Mouse (Mus musculus): ENCODE measurements around the gene BC030867.

Gene BC030867

DNA sequence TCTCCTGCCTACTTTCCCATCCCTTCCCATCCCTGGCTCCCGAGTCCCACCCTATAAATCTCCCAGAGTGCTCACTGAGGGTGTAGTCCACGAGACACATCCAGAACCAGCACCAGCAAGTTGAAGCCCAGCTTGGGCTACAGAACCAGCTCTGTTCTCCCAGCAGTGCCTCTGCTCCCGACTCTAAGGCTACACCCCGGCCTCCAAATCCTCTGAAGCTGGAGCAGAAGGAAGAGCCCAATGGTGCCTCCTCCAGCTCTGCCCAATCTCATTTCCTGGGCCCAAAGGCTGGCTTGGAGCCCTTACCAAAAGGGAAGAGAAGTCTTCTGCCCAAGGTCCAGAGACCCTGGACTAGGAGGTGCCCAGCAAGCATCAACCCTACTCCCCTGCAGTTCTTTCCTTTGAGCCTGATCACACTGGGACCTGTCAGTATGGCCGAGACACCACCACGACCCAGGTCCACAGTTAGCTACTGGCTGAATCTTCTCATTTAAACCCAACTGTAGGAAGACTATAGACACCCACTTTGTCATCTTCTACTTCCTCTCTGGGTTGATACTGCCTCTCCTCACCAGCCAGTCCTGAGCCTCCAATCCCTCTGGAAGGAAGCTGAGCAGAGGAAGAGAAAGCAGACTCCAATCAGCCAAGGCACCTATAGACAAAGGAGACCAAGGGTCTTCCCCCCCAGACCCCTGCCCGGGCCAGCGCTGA, 27.3 kb upstream of the BC030867 start:
- DNase-seq (ENCODE audit: low spot score): no peak

DNA sequence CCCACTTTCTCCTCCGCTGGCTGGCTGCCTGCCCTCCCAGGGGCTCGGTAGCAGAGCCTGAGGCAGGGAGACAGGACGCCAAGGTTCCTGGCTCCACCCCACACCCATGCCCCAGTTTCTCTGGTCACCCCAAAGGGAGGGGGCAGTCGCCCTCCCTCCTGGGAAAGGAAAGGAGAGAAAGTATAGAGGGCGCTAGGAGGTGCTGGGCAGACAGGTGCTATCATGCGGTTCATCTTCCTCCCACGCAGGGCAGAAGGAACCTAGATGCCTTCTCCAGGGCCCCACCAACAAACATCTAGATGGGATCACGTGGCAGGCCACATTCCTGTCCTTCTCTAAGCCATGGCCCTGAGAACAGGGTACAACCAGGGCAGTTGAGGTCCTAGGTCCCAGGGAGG, 26.7 kb upstream of the BC030867 start:
- no peak for DNase-seq (ENCODE audit: low spot score)

DNA sequence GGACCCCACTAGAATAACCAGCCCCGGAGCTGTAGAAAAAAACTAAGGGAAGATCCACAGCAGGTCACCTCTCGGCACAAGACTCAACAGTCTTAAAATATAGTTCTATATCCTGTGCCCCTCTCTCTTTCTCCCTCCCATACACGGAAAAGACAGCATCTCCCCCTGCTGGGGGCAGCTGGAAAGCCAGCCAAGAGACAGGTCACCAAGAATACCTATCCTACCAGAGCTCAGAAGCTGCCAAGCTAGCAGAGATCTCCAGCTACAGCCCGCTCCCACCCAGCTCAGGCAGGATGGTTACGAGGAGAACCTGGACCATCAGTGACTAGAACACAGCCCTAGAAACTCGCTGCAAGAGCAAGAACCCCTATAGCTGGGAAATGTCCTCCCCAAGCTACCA, 25.5 kb upstream of the BC030867 start:
- no peak for DNase-seq (ENCODE audit: low spot score)

DNA sequence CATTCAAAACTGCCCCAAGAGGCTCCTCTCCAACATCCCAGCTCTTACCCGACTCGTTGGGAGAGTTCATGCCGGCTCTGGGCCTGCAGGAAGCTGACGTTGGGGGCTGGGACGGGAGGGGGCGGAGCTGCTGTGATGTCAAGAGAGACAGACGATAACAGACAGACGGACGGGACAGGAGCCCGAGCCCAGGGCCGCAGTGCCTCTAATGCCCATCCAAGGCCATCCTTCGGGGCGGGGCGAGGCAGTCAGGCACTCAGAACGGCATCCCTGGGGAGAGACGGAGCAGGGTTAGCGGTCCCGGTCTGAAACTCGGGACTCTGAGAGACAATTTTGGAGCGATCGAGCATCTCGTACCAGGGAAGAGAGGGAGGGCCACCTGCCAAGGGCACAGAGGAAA, 24.0 kb upstream of the BC030867 start:
- peak; percentile 65 for DNase-seq (ENCODE audit: low spot score)

DNA sequence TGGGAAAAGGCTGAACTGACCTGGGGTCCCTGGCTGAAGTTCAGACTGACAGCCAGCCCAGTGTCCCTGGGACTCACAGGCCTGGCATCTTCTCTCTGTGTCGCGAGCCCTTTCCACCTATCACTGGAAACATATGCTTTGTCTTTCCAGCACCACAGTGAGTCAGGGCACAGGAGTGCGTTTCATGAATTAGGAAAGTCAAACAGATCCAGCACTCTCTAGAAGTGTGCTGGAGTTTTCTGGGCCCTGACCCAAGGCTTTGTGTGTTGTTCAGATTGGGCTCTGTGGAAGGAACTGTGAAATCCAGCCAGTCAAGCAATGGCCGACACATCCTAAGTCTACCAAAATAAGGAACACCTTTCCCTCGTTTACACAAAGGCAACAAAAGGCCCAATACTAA, 23.5 kb upstream of the BC030867 start:
- no peak for DNase-seq (ENCODE audit: low spot score)

DNA sequence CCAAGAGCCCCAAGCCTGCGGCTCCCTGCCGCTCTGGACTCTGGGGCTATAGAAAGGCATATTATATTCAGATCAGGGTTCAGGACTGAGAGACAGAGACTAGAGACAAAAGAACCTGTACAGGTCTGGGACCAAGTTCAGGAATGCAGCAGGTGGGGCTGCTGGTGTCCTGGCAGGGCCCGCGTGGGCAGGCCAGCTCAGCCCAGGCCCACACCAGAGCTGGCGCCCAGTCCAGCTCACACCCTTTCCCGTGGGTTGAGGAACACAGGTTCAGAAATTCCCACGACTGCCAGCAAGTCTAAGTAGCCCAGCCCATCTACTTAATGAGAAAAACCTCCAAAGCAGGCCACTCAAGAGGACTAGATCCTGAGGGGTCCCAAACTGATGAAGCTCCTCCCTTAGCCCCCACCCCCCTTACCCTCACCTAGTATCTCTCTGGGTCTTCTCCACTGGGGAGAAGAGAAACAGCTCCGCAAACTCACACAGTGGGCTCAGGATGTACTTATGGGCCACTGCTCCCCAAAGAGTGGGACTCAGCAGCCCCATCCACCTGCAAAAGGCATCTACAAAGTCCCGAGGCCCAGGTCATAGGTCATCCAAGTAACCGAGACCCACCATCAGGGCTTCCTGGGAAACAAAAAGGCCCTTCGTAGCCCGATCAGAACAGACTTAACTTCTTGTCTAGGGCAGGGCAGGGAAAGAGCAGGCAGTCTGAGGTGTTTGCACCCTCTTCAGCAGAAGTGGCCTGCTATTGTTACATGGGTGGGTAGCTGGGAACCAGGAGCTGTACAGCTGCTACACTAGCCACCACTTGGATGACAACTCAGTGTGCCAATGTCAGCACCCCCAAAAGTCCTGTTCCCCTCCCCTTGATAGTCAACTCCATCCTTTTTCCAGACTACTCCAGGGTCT, 22.4 kb upstream of the BC030867 start:
- no peak for DNase-seq (ENCODE audit: low spot score)

DNA sequence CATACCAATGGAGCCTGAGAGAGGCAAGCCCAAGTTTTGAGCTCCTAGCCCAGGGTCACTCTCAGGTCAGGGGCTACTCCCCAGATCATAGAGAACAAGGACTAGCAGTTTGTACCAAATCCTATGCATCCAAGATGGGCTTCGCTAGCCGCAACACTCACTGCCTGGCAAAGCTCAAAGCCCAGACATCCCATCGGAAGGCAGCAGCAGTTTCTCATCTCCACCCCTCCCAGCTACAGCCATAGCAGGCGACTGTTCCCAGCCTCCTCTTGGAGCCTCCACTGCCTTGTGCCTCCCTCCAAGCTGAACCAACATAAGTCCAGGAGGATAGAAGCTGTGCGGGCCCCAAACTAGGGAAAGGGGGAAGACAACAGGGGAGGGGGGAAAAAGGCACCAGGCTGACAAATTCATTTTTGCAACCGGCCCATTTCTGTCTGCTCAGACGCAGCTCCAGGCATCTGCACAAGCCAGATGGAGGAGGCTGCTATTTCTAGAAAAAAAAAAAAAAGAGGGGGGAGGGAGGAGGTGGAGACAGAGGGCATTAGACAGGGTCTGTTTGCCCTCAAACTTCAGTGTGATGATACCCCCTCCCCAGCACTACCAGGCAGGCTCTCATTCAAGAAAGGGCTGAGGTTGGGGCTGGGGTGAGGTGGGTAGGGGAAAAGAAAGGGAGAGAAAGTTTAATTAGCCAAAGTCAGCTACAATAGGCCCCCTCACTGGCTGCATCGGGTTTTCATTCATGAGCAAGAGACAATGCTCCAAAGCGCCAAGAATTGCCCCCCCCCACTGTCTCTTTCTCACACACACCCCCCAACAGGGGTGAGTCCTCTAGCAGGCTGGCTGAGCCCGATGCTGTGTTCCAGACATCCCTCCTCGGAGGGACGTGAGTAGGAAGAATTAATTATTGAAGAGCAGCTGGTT, 21.2 kb upstream of the BC030867 start:
- DNase-seq (ENCODE audit: low spot score): no peak

DNA sequence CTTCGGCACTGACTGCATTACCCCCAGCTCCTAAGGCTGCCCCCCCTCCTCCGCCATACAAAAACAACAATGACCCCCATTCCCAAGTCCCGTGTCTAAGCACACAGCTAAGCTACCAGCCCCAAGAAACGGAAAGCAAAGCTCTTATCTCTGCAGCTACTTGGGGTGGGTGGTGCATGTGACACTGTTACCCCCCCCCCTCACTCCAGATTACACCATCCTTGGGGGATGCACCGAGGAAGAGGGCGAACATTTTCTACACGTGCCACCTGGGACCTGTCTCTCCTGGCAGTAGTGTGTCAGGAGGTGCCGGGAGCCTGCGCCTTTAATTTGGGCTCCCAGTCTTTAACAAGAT, 20.5 kb upstream of the BC030867 start:
- DNase-seq (ENCODE audit: low spot score): no peak

DNA sequence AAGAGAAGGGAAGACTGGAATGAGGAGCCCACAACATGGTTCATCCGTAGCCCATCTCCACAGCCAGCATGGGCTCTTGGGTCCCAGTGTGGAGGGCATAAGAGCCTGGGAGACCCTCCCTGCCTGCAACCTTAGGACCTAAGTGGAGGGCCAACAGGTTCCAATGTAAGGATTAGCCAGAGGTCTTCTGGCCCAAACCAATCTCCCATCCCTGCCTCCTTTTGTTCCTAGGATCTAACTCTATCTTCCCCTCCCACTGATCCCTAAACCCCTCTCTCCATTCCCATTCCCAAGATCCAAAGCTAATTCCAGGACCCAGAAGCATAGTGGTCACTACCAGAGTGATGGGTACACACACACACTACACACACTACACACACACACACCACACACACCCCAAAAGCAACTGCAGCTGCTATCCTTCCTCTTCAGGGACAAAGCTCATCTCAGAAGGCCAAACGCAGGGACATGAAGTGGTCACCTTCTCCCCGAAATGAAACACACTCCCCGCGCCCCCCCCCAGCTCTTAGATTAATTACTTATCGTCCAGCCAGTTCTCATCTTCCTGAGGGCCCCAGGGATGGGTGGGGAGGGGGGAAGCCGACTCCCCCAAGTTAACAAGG, 19.9 kb upstream of the BC030867 start:
- no peak for DNase-seq (ENCODE audit: low spot score)

DNA sequence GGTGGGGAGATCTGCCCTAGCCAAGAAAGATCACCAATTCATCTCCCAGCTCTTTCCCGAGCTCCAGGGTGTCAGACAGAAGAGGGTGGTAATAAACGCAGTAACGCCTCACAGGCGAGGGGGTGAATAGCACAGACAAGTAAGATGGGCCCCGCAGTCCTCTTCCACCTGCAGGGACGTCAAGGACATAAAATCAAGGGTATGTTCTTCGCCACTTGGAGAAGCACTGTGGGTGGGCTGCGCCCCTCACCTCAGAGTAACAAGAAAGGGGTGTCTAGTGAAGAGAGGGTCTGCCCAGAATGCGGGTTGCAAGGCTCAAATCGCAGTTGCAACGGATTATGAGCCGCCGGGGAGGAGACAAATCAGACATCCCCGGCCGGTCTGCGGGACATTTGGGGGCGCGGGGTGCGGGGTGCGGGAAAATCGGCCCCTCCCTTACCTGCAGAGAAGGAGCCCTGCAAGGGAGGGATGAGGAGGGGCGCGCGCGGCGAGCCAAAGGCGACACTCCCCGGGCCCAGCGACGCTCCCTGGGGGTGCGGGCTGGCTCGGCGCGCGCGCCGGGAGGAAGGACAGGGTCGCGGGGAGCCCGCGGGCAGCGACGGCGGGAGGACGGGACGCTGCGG, 19.2 kb upstream of the BC030867 start:
- no peak for DNase-seq (ENCODE audit: low spot score)

DNA sequence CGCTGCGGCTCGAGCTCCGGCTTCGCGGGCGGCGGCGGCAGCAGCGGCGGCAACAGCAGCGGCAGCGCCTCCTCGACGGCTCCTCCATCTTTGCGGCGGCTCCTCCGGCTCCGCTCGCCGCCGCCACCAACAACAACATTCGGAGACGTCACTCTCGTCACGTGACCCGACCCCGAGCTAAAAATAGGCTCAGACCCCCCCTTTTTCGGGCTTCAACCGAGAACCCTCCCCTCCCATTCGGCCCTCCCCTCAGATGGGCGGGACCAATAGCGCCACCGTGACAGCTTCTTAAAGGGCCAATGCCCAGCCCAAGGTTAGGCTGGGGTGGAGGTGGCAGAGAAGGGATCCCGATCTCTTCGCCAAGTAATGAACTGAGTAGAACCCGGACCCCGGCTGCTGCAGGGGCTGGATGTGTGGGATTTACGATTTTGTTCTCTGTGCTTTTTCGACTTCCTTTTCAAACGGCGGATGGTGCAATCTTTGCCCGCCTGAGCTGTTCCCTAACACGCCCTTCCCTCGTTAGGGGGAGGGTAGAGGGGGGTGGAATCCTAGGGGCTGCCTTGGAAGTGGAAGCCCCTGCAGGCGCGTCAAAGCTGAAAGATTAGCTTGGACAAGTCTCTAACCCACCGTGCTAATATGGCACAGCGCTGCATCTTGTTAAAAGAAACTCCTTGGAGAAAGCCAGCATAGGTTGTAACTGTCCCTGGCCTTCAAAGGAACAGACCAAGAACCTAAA, 18.5 kb upstream of the BC030867 start, which contains the start of gene Hdac5:
Gene Hdac5 (minus strand): TSS at position 161 of the 736 bp plus-strand sequence.
- DNase-seq (ENCODE audit: low spot score): peak; percentile 96

DNA sequence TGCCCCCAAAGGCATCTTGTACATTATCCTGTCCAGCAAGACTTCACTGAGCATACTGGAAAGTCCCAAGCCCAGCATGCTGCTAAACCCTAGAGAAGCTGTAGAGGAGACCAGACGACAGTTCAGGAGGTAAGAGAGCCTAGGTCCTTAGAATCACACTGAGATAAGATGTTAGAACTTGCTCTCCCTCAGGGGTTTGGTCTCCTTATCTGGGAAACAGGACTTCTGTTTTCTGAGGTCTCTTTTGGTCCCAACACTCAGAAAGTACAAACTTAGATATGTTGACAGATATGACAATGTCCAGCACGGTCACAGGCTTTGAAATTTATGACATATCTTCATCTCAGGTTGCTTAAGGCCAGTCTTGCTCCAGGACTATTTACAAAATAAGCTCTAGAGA, 12.7 kb upstream of the BC030867 start:
- DNase-seq (ENCODE audit: low spot score): no peak

DNA sequence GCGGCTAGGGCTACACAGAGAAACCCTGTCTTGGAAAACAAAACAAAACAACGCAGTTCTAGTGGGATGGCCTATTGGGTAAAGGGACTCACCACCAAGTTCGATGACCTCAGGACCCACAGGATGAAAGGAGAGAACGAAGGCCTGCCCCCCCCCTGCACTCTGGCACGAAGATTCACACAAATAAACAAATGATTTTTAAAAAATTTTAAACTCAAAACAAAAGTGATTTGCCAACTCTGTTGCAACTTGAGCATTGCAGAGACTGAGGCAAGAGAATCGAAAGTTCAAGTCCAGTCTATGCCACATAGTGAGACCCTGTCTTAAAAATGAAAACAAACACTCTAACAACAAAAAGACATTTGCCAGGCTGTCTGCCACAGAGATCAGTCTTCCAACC, 8.0 kb upstream of the BC030867 start:
- no peak for DNase-seq (ENCODE audit: low spot score)

DNA sequence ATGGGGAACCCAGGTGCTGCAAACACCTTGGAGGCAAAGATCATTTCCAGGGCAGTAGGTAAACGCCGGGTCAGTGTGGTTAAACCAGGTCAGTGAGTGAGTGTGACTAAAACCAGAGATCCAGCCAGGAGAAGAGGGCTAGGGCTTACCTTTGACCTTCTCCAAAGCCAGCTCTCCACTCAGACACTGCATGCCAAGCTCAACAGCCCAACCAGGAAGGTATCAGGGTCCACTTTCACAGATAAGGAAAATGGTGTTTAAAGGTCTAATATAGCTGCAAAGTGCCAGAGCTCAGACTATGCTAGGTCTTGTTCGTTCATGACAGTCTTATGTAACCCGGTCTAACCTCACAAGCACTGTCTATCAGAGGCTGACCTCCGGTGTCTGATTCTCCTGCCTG, 7.4 kb upstream of the BC030867 start:
- no peak for DNase-seq (ENCODE audit: low spot score)

DNA sequence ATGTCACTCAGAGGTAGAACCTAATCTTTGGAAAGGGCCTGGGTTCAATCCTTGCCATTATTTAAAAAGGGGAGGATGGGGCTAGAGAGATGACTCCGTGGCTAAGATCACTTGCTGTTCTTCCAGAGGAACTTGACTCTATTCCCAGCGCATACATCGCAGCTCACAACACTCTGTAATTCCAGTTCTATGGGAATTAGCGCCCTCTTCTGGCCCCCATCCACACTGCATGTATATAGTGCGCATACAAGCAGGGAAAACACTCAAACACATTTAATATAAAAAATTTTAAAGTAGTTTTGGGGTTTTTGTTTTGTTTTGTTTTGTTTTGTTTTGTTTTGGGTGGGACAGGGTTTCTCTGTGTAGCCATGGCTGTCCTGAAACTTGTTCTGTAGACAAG, 6.8 kb upstream of the BC030867 start:
- DNase-seq (ENCODE audit: low spot score): no peak

DNA sequence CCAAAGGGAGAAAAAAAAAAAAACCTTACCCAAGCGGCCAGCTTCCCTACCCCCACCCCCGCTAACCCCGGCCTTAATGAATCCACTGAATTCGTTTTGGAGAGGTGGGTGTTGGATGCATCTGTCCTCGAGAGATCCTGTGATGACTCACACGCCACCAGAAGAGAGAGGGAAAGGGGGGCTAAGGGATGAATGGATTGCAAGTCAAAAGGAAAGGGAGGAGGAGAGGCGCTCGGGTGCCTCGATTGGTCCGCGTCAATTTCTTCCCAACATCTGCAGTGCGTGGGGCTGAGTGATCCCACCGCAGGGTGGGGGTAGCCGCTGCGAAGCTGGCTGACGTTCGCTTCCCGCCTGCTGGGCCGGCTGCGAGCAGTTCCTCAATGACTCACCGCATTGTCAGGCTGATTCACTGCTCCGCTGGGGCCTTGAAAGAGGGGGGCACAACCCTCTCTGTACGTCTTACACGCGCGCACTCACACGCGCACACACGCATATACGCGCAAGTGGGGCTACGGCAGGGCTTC, 3.7 kb upstream of the BC030867 start:
- peak; percentile 53 for DNase-seq (ENCODE audit: low spot score)

DNA sequence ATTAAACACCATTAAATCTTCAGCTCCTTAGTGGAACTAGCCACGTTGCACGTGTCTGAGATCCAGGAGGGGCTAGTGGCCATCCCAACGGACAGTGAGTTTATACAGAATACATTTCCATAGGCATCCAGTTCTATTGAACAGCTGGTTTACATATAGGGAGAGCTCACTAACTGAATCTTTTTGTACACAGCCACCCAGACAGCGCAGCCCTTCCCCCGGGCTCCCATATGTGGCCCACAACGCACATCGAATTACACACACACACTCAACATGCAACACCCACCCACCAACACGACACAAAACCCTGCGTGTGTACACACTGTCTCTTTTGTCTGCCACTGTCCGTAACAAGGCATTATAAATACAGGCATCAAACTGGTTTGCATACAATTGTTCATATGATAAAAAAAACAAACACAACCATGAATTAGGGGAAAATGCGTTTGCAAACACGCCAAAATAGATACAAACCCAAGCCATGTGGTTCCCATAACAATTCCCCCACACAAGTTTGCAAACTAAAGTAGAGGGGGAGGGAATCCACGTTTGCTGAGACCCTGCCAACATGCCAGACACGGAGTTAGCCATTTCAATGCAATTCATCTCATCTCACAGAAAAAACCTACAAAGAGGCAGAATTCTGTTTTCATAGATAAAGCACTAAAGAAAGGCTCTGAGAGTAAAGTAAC, 3.0 kb upstream of the BC030867 start:
- DNase-seq (ENCODE audit: low spot score): no peak

DNA sequence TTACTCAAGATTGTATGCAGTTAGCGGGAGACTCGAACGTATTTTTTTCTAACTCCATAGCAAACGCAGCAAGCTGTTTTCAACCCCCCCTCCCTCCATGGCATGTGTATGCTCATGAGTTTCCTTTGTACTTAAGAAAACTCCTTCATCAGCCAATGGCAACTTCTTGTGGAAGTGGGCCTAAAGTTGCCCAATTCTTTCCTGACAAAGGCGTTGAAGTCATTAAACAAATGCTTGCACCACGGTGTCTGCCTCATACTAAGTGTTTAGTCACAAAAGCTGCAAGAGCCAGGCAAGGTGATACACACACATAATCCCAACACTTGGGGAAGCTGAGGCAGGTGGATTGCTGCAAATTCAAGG, 2.4 kb upstream of the BC030867 start:
- no peak for DNase-seq (ENCODE audit: low spot score)

DNA sequence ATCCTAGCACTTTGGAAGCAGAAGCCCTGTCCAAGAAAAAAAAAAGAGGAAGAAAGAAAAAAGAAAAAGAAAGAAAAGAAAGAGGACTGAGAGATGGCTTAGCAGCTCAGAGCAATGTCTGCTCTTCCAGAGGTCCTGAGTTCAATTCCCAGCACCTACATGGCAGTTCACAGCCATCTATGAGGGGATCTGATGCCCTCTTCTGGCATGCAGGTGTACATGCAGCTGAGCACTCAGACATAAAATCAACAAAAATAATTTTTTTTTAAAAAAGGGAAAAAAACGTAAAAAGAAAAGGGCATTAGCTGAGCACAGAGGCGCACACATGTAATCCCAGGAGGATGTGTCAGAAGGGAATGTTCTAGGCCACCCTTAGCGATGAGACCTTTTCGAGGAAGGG, 1.8 kb upstream of the BC030867 start:
- DNase-seq (ENCODE audit: low spot score): no peak

Measured in ovary, adult 18-20 months (tissue).